Mouse (Mus musculus): ENCODE results near the gene Tor1aip1. TPM values are rescaled to one million over a fixed set of nuclear protein-coding genes. Genes with fewer than 3 reads are reported as not detected.

The Tor1aip1 gene
- polyA plus RNA-seq, 1 experiment: 11.9 TPM

DNA sequence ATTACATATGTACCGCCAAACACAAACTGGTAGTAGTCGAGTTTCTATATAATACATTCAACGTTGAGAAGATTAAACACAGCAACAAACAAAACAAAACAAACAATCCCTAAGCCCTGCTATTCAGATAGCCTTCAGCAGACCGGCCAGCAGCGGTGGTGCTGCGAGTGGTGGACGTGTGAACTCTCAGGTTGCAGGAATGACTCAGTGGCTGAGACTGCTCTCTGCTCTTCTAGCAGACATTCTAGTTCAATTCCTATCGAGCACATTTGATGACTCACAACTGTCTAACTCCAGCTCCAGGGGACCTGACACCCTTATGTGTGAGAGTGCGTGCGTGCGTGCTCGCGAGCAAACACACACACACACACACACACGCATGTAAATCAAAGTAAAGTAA is 33.8 kb upstream of the Tor1aip1 start:
- Histone ChIP-seq H3K4me3 (ENCODE audit: low read depth, low read length) (no peak overlapping the region), H3K4me1 (ENCODE audit: control insufficient read depth, insufficient read depth, insufficient read length, low read length) (peaks cover 3% of the 10 kb centered on the region; the same call in 1 of the 2 replicates), H3K36me3 (ENCODE audit: control insufficient read depth, insufficient read depth, low read length) (peaks cover 27% of the 10 kb centered on the region), H3K27me3 (ENCODE audit: control insufficient read depth, insufficient read depth, low read length) (no peaks in the 10 kb centered on the region), H3K27ac (ENCODE audit: insufficient read depth, low read depth, low read length) (no peak overlapping the region)
- TF ChIP-seq POLR2A (IDR thresholded peaks at IDR 0.05; ENCODE audit: low read depth, low read length) (no peak), CTCF (IDR thresholded peaks at IDR 0.05; ENCODE audit: extremely low read depth, insufficient read length, insufficient replicate concordance, low read depth, low read length) (no peak)
- WGBS: 68% methylated on average over 14 of the region's 14 CpGs

GRCm38 (mm10) chr1:156066133-156066532 is 29.9 kb upstream of the Tor1aip1 start:
- Histone ChIP-seq H3K27me3 (ENCODE audit: control insufficient read depth, insufficient read depth, low read length) (no peaks in the 10 kb centered on the region), H3K4me3 (ENCODE audit: low read depth, low read length) (no peak overlapping the region), H3K4me1 (ENCODE audit: control insufficient read depth, insufficient read depth, insufficient read length, low read length) (no peaks in the 10 kb centered on the region), H3K36me3 (ENCODE audit: control insufficient read depth, insufficient read depth, low read length) (peaks cover 59% of the 10 kb centered on the region), H3K27ac (ENCODE audit: insufficient read depth, low read depth, low read length) (no peak overlapping the region)
- 64% methylated on average over 3 of the region's 3 CpGs for WGBS
- TF ChIP-seq POLR2A (IDR thresholded peaks at IDR 0.05; ENCODE audit: low read depth, low read length) (no peak), CTCF (IDR thresholded peaks at IDR 0.05; ENCODE audit: extremely low read depth, insufficient read length, insufficient replicate concordance, low read depth, low read length) (no peak)

DNA sequence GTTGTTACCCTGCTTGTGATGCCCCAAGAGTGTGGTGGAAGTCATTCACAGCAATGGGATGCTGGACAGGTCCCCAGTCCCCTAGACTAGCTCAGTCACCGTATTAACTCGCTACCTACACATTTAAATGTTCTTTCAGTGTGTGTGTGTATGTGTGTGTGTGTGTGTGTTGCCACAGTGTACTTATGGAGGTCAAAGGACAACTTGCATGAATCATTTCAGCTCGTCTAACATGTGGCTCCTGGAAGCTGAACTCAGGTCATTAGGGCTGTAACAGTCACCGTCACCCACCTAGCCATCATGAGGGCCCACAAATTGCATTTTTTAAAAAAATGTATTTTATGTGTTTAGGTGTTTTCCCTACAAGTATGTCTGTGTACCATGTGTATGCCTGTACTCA is 25.9 kb upstream of the Tor1aip1 start:
- H3K36me3 ChIP-seq (ENCODE audit: control insufficient read depth, insufficient read depth, low read length): peaks cover 69% of the 10 kb centered on the region
- TF ChIP-seq POLR2A (IDR thresholded peaks at IDR 0.05; ENCODE audit: low read depth, low read length): no peak
- TF ChIP-seq CTCF (IDR thresholded peaks at IDR 0.05; ENCODE audit: extremely low read depth, insufficient read length, insufficient replicate concordance, low read depth, low read length): no peak
- H3K27ac ChIP-seq (ENCODE audit: insufficient read depth, low read depth, low read length): no peak overlapping the region

DNA sequence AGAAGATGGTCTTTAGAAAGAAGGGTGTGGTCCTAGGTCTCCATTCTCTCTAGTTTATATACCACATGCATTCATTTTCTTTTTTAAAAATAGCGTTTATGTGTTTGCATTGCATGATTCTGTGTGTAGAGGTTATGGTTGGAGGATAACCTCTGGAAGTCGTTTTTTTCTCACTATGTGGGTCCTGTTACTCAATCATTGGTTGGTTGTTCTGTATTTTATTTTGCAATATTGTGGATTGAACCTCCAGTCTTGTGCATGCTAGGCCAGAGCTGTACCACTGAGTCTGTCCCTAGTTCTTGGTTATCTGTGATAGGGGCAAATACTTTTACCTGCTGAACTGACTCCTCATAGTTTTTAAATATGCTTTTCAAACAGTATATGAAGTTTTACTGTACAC is 21.9 kb upstream of the Tor1aip1 start:
- WGBS: 69% methylated on average over 2 of the region's 2 CpGs
- H3K27ac ChIP-seq (ENCODE audit: insufficient read depth, low read depth, low read length): no peak overlapping the region
- peaks cover 64% of the 10 kb centered on the region for H3K36me3 ChIP-seq (ENCODE audit: control insufficient read depth, insufficient read depth, low read length)

More for the DNA sequence above, 25.9 kb upstream of the Tor1aip1 start:
- Histone ChIP-seq H3K27me3 (ENCODE audit: control insufficient read depth, insufficient read depth, low read length) (no peaks in the 10 kb centered on the region), H3K4me1 (ENCODE audit: control insufficient read depth, insufficient read depth, insufficient read length, low read length) (no peaks in the 10 kb centered on the region), H3K4me3 (ENCODE audit: low read depth, low read length) (no peak overlapping the region)
- WGBS: 64% methylated on average over 4 of the region's 4 CpGs

GRCm38 (mm10) chr1:156046688-156047087 is 10.4 kb upstream of the Tor1aip1 start:
- WGBS: 77% methylated on average over 3 of the region's 3 CpGs
- H3K4me1 ChIP-seq (ENCODE audit: control insufficient read depth, insufficient read depth, insufficient read length, low read length): peaks cover 11% of the 10 kb centered on the region
- no peak for TF ChIP-seq POLR2A (IDR thresholded peaks at IDR 0.05; ENCODE audit: low read depth, low read length)
- TF ChIP-seq CTCF (IDR thresholded peaks at IDR 0.05; ENCODE audit: extremely low read depth, insufficient read length, insufficient replicate concordance, low read depth, low read length): no peak
- peaks cover 48% of the 10 kb centered on the region for H3K36me3 ChIP-seq (ENCODE audit: control insufficient read depth, insufficient read depth, low read length)
- no peak overlapping the region for H3K27ac ChIP-seq (ENCODE audit: insufficient read depth, low read depth, low read length)
- H3K4me3 ChIP-seq (ENCODE audit: low read depth, low read length): no peak overlapping the region
- no peaks in the 10 kb centered on the region for H3K27me3 ChIP-seq (ENCODE audit: control insufficient read depth, insufficient read depth, low read length)

More for the DNA sequence above, 21.9 kb upstream of the Tor1aip1 start:
- Histone ChIP-seq H3K4me3 (ENCODE audit: low read depth, low read length) (no peak overlapping the region), H3K4me1 (ENCODE audit: control insufficient read depth, insufficient read depth, insufficient read length, low read length) (no peaks in the 10 kb centered on the region), H3K27me3 (ENCODE audit: control insufficient read depth, insufficient read depth, low read length) (no peaks in the 10 kb centered on the region)
- no peak for TF ChIP-seq CTCF (IDR thresholded peaks at IDR 0.05; ENCODE audit: extremely low read depth, insufficient read length, insufficient replicate concordance, low read depth, low read length)
- no peak for TF ChIP-seq POLR2A (IDR thresholded peaks at IDR 0.05; ENCODE audit: low read depth, low read length)

GRCm38 (mm10) chr1:156044211-156044611 is 7.9 kb upstream of the Tor1aip1 start:
- H3K36me3 ChIP-seq (ENCODE audit: control insufficient read depth, insufficient read depth, low read length): peaks cover 32% of the 10 kb centered on the region
- H3K27ac ChIP-seq (ENCODE audit: insufficient read depth, low read depth, low read length): no peak overlapping the region
- no peak for TF ChIP-seq CTCF (IDR thresholded peaks at IDR 0.05; ENCODE audit: extremely low read depth, insufficient read length, insufficient replicate concordance, low read depth, low read length)
- TF ChIP-seq POLR2A (IDR thresholded peaks at IDR 0.05; ENCODE audit: low read depth, low read length): no peak
- peaks cover 14% of the 10 kb centered on the region for H3K4me1 ChIP-seq (ENCODE audit: control insufficient read depth, insufficient read depth, insufficient read length, low read length)
- no peaks in the 10 kb centered on the region for H3K27me3 ChIP-seq (ENCODE audit: control insufficient read depth, insufficient read depth, low read length)
- H3K4me3 ChIP-seq (ENCODE audit: low read depth, low read length): no peak overlapping the region
- 20% methylated on average over 5 of the region's 5 CpGs for WGBS

DNA sequence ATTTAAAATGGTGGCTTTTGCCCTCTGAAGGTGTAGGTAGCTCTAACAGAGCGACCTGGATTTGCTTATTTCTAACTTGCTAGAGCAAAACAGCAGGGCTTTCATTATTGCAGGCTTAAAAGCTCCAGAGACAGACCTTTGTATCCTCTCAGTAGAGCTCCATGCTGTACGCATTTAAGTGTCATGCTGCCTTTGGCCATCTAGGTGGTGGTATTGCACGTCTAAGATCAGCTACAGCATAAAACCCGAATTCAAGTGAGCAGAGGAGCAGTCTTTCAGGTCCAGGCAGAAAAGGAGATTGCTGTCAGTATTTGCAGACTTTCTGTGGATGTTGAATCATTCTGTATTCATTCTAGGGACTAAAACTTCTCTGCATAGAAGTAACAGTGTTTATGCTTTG is 6.7 kb upstream of the Tor1aip1 start:
- peaks cover 14% of the 10 kb centered on the region for H3K4me1 ChIP-seq (ENCODE audit: control insufficient read depth, insufficient read depth, insufficient read length, low read length)
- WGBS: 8% methylated on average over 4 of the region's 4 CpGs
- H3K27me3 ChIP-seq (ENCODE audit: control insufficient read depth, insufficient read depth, low read length): no peaks in the 10 kb centered on the region
- peaks cover 24% of the 10 kb centered on the region for H3K36me3 ChIP-seq (ENCODE audit: control insufficient read depth, insufficient read depth, low read length)
- H3K4me3 ChIP-seq (ENCODE audit: low read depth, low read length): no peak overlapping the region
- H3K27ac ChIP-seq (ENCODE audit: insufficient read depth, low read depth, low read length): no peak overlapping the region
- TF ChIP-seq POLR2A (IDR thresholded peaks at IDR 0.05; ENCODE audit: low read depth, low read length) (no peak), CTCF (IDR thresholded peaks at IDR 0.05; ENCODE audit: extremely low read depth, insufficient read length, insufficient replicate concordance, low read depth, low read length) (no peak)
